Mouse (Mus musculus): ENCODE measurements around the gene Cntnap5c. TPM values are rescaled to one million over a fixed set of nuclear protein-coding genes. Genes with fewer than 3 reads are reported as not detected.

Gene Cntnap5c
- not detected in 2 replicates for total RNA-seq (2023)

DNA sequence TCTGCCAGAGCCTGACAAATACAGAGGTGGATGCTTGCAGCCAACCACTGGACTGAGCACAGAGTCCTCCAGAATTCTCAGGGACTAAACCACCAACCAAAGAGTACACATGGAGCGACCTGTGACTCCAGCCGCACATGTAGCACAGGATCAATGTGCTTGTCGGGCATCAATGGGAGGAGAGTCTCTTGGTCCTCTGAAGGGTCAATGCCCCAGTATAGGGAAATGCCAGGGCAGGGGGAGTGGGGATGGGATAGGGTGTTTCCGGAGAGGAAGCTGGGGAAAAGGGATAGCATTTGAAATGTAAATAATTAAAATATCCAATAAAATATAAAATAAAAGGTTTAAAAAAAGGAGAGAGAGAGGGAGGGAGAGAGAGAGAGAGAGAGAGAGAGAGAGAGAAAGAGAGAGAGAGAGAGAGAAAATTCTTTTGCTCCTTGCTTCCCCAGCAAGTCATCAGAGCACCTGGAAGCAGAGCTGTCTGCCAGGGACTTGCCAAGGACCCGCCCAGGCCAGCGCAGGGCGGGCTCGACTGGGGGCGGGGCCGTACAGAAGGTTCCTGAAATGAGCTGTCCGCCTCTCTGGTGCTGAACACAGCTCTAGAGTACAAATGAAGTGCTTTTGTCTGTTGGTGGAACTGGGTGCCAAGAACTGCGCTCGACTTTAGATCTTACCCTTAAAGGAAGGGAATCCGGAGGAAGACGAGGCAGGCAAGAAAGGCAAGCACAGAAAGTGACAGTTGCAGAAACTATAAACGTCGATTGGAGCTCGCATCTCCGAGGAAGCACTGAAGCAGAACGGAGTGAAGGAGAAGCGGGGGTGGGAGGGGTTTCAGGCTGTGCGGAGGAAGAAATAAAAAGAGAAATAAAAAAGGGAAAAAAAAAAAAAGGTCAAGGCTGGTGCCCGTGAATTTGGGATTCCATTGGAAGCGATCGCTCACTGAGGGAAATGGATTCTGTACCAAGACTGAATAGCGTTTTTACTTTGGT lies at the start of gene Cntnap5c:
Gene Cntnap5c, plus strand, starts transcription at position 949 of the 989 bp plus-strand sequence.

GRCm38 (mm10) chr17:57742119-57742518 lies 27.3 kb upstream of the Cntnap5c start, which contains the start of gene Gm21834:
Gm21834 (minus strand) TSS chr17:57742219.

Other genes with a start within 250 kb of the Cntnap5c start
- gene Vmn2r120, start 224.1 kb upstream of the Cntnap5c start, total RNA-seq (2023), result not detected in 2 replicates
- not detected in 2 replicates for gene Gm21834, start 27.4 kb upstream of the Cntnap5c start, total RNA-seq (2023)

All from neutrophil, adult 65 days (primary cell).